Mouse (Mus musculus): ENCODE measurements around the gene Hscb. TPM values are rescaled to one million over a fixed set of nuclear protein-coding genes. Genes with fewer than 3 reads are reported as not detected.

The Hscb gene
- polyA plus RNA-seq, 1 experiment from 2014 or later: 40.4 TPM

- peak overlapping the region; percentile 97 for H3K4me2 ChIP-seq (ENCODE audit: low read depth, low read length)
- peaks cover 3% of the 10 kb centered on the region; the same call in 1 of the 2 replicates for H3K36me3 ChIP-seq (ENCODE audit: control insufficient read depth, insufficient read depth, low read length)
- no peaks in the 10 kb centered on the region for H3K27me3 ChIP-seq (replicated peaks; ENCODE audit: control insufficient read depth, insufficient read depth, low read length)
- peak overlapping the region; percentile 77 for H3K27ac ChIP-seq (ENCODE audit: low read length)
- H3K9ac ChIP-seq (ENCODE audit: low read depth, low read length): peak overlapping the region; percentile 94
- H3K4me1 ChIP-seq (ENCODE audit: control insufficient read depth, insufficient read depth, low read length): peaks cover 19% of the 10 kb centered on the region
- WGBS: 1% methylated on average over 14 of the region's 14 CpGs
- peak overlapping the region; percentile 94 for H3K4me3 ChIP-seq (ENCODE audit: low read length)
- peak; percentile 76 for ATAC-seq
- H3K9me3 ChIP-seq (ENCODE audit: control insufficient read depth, low read length): no peaks in the 10 kb centered on the region
These were observed 31.4 kb downstream of the Hscb start for GRCm38 (mm10) chr5:110808061-110808631.

DNA sequence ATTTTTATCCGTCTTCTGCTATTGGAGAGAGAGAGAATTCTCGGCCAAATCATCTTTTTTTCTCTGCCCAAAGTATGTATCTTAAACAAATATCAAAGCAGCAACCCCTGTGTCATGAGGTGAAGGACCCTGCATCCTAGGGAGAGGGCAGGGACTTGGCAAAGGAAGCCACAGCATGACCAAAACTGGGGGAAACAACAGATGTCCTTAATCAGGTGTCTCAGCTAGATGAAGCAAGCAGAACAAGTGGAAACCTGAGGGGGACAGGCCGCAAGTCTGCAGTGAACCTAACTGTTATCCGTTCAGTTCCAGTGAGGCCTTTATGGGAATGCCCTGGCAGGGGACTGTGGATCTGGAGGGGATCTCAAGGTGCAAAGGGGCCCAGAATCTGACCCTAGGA lies 32.1 kb downstream of the Hscb start:
- peak overlapping the region; percentile 77 for H3K27ac ChIP-seq (ENCODE audit: low read length)
- no peaks in the 10 kb centered on the region for H3K9me3 ChIP-seq (ENCODE audit: control insufficient read depth, low read length)
- ATAC-seq: no peak
- WGBS: 75% methylated on average over 4 of the region's 4 CpGs
- peak overlapping the region; percentile 94 for H3K9ac ChIP-seq (ENCODE audit: low read depth, low read length)
- peaks cover 3% of the 10 kb centered on the region; the same call in 1 of the 2 replicates for H3K36me3 ChIP-seq (ENCODE audit: control insufficient read depth, insufficient read depth, low read length)
- H3K27me3 ChIP-seq (replicated peaks; ENCODE audit: control insufficient read depth, insufficient read depth, low read length): no peaks in the 10 kb centered on the region
- peaks cover 19% of the 10 kb centered on the region for H3K4me1 ChIP-seq (ENCODE audit: control insufficient read depth, insufficient read depth, low read length)
- peak overlapping the region; percentile 94 for H3K4me3 ChIP-seq (ENCODE audit: low read length)
- peak overlapping the region; percentile 97 for H3K4me2 ChIP-seq (ENCODE audit: low read depth, low read length)

GRCm38 (mm10) chr5:110806676-110807075 lies 32.9 kb downstream of the Hscb start:
- no peak overlapping the region for H3K4me3 ChIP-seq (ENCODE audit: low read length)
- WGBS: 88% methylated on average over 1 of the region's 1 CpGs

GRCm38 (mm10) chr5:110806154-110806553 lies 33.4 kb downstream of the Hscb start:
- no peak overlapping the region for H3K9ac ChIP-seq (ENCODE audit: low read depth, low read length)
- peaks cover 19% of the 10 kb centered on the region for H3K4me1 ChIP-seq (ENCODE audit: control insufficient read depth, insufficient read depth, low read length)
- no peak for ATAC-seq
- peaks cover 3% of the 10 kb centered on the region; the same call in 1 of the 2 replicates for H3K36me3 ChIP-seq (ENCODE audit: control insufficient read depth, insufficient read depth, low read length)
- H3K27me3 ChIP-seq (replicated peaks; ENCODE audit: control insufficient read depth, insufficient read depth, low read length): no peaks in the 10 kb centered on the region
- H3K4me2 ChIP-seq (ENCODE audit: low read depth, low read length): no peak overlapping the region
- 80% methylated on average over 4 of the region's 4 CpGs for WGBS
- H3K27ac ChIP-seq (ENCODE audit: low read length): no peak overlapping the region
- no peaks in the 10 kb centered on the region for H3K9me3 ChIP-seq (ENCODE audit: control insufficient read depth, low read length)
- no peak overlapping the region for H3K4me3 ChIP-seq (ENCODE audit: low read length)

More at GRCm38 (mm10) chr5:110806676-110807075, 32.9 kb downstream of the Hscb start:
- H3K9ac ChIP-seq (ENCODE audit: low read depth, low read length): no peak overlapping the region
- H3K27me3 ChIP-seq (replicated peaks; ENCODE audit: control insufficient read depth, insufficient read depth, low read length): no peaks in the 10 kb centered on the region
- peaks cover 19% of the 10 kb centered on the region for H3K4me1 ChIP-seq (ENCODE audit: control insufficient read depth, insufficient read depth, low read length)
- H3K4me2 ChIP-seq (ENCODE audit: low read depth, low read length): no peak overlapping the region
- H3K36me3 ChIP-seq (ENCODE audit: control insufficient read depth, insufficient read depth, low read length): peaks cover 3% of the 10 kb centered on the region; the same call in 1 of the 2 replicates
- H3K27ac ChIP-seq (ENCODE audit: low read length): no peak overlapping the region
- H3K9me3 ChIP-seq (ENCODE audit: control insufficient read depth, low read length): no peaks in the 10 kb centered on the region
- ATAC-seq: no peak

DNA sequence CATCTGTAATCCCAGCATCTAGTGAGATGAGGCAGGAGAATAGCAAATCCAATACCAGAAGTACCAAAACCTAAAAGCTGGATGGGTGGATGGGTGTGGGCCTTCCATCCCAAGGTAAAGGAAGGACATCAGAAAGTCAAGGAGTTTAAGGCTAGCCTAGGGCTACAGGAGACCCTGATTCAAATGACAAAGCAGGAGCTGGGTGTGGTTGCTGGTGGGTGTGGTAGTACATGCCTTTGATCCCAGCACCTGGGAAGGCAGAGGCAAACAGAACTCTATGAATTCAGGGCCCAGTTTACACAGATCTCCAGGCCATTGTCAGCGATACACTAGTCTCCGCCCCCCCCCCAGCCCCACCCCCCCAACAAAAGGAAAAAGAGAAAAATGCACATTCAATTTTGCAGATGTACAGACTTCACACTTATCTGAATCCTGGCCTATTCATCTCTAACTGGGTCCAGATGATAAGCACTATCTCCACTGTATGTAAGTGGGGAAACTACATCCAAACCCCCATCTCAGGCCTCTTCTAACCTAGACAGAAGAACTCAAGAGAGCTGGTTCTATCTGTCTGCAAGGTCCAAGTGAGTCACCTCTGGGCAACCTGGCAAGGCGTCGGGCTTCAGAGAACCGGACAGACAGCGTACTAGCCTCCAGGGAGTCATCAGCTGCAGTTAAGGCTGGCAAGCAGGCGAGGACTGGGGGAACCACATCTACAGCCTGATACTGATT lies 35.4 kb downstream of the Hscb start:
- Histone ChIP-seq H3K27me3 (replicated peaks; ENCODE audit: control insufficient read depth, insufficient read depth, low read length) (no peaks in the 10 kb centered on the region), H3K4me1 (ENCODE audit: control insufficient read depth, insufficient read depth, low read length) (peaks cover 22% of the 10 kb centered on the region), H3K27ac (ENCODE audit: low read length) (no peak overlapping the region), H3K9ac (ENCODE audit: low read depth, low read length) (no peak overlapping the region), H3K9me3 (ENCODE audit: control insufficient read depth, low read length) (no peaks in the 10 kb centered on the region), H3K36me3 (ENCODE audit: control insufficient read depth, insufficient read depth, low read length) (peaks cover 3% of the 10 kb centered on the region; the same call in 1 of the 2 replicates), H3K4me2 (ENCODE audit: low read depth, low read length) (no peak overlapping the region), H3K4me3 (ENCODE audit: low read length) (no peak overlapping the region)
- 85% methylated on average over 7 of the region's 7 CpGs for WGBS
- ATAC-seq: no peak

DNA sequence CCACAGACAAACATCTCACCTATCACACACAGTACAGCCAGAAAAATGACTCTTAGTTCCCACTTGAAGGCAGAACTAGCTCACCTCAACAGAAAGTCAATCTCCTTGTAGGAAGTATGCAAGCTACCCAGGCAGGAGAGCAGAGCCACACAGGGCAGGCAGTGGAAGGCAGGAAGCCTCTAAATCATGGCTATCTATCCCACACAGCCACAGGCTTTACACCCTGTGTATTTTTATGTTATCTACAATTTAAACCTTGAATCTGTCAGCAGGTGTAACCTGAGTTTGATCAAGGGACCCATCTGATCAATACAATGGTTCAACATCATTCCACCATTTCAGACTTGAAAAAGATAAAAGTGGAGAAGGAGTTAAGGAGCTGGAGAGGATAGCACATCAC lies 36.8 kb downstream of the Hscb start:
- Histone ChIP-seq H3K27ac (ENCODE audit: low read length) (no peak overlapping the region), H3K4me2 (ENCODE audit: low read depth, low read length) (no peak overlapping the region), H3K9me3 (ENCODE audit: control insufficient read depth, low read length) (no peaks in the 10 kb centered on the region), H3K36me3 (ENCODE audit: control insufficient read depth, insufficient read depth, low read length) (peaks cover 8% of the 10 kb centered on the region), H3K4me1 (ENCODE audit: control insufficient read depth, insufficient read depth, low read length) (peaks cover 11% of the 10 kb centered on the region), H3K27me3 (replicated peaks; ENCODE audit: control insufficient read depth, insufficient read depth, low read length) (no peaks in the 10 kb centered on the region), H3K4me3 (ENCODE audit: low read length) (no peak overlapping the region), H3K9ac (ENCODE audit: low read depth, low read length) (no peak overlapping the region)
- no peak for ATAC-seq

GRCm38 (mm10) chr5:110802186-110802585 lies 37.4 kb downstream of the Hscb start:
- no peak overlapping the region for H3K27ac ChIP-seq (ENCODE audit: low read length)
- H3K9ac ChIP-seq (ENCODE audit: low read depth, low read length): no peak overlapping the region
- H3K9me3 ChIP-seq (ENCODE audit: control insufficient read depth, low read length): no peaks in the 10 kb centered on the region
- peaks cover 4% of the 10 kb centered on the region for H3K4me1 ChIP-seq (ENCODE audit: control insufficient read depth, insufficient read depth, low read length)
- ATAC-seq: no peak
- H3K36me3 ChIP-seq (ENCODE audit: control insufficient read depth, insufficient read depth, low read length): peaks cover 8% of the 10 kb centered on the region
- H3K27me3 ChIP-seq (replicated peaks; ENCODE audit: control insufficient read depth, insufficient read depth, low read length): no peaks in the 10 kb centered on the region
- no peak overlapping the region for H3K4me3 ChIP-seq (ENCODE audit: low read length)
- 64% methylated on average over 4 of the region's 4 CpGs for WGBS
- H3K4me2 ChIP-seq (ENCODE audit: low read depth, low read length): no peak overlapping the region

- Histone ChIP-seq H3K4me1 (ENCODE audit: control insufficient read depth, insufficient read depth, low read length) (peaks cover 4% of the 10 kb centered on the region; the same call in 1 of the 2 replicates), H3K4me2 (ENCODE audit: low read depth, low read length) (no peak overlapping the region), H3K9ac (ENCODE audit: low read depth, low read length) (no peak overlapping the region), H3K9me3 (ENCODE audit: control insufficient read depth, low read length) (no peaks in the 10 kb centered on the region), H3K27me3 (replicated peaks; ENCODE audit: control insufficient read depth, insufficient read depth, low read length) (no peaks in the 10 kb centered on the region), H3K27ac (ENCODE audit: low read length) (no peak overlapping the region), H3K36me3 (ENCODE audit: control insufficient read depth, insufficient read depth, low read length) (peaks cover 13% of the 10 kb centered on the region), H3K4me3 (ENCODE audit: low read length) (no peak overlapping the region)
- 82% methylated on average over 3 of the region's 3 CpGs for WGBS
- ATAC-seq: peak; percentile 33; the same call in 1 of the 2 replicates
These were observed 38.4 kb downstream of the Hscb start for GRCm38 (mm10) chr5:110801036-110801624.

- H3K9ac ChIP-seq (ENCODE audit: low read depth, low read length): no peak overlapping the region
- ATAC-seq: peak; percentile 70
- 69% methylated on average over 4 of the region's 4 CpGs for WGBS
These were observed 41.9 kb downstream of the Hscb start for GRCm38 (mm10) chr5:110797696-110798095.

More at GRCm38 (mm10) chr5:110797696-110798095, 41.9 kb downstream of the Hscb start:
- no peaks in the 10 kb centered on the region for H3K9me3 ChIP-seq (ENCODE audit: control insufficient read depth, low read length)
- no peak overlapping the region for H3K4me2 ChIP-seq (ENCODE audit: low read depth, low read length)
- H3K4me1 ChIP-seq (ENCODE audit: control insufficient read depth, insufficient read depth, low read length): 0 out of 2 replicates have a peak, but pooled peaks cover 4% of the 10 kb centered on the region
- H3K36me3 ChIP-seq (ENCODE audit: control insufficient read depth, insufficient read depth, low read length): peaks cover 33% of the 10 kb centered on the region
- H3K4me3 ChIP-seq (ENCODE audit: low read length): no peak overlapping the region
- H3K27me3 ChIP-seq (replicated peaks; ENCODE audit: control insufficient read depth, insufficient read depth, low read length): no peaks in the 10 kb centered on the region
- H3K27ac ChIP-seq (ENCODE audit: low read length): no peak overlapping the region

All from intestine, embryonic 16.5 days (tissue).